Mouse (Mus musculus) heart, embryonic 14.5 days (tissue): ENCODE results near the gene Ippk. TPM values are rescaled to one million over a fixed set of nuclear protein-coding genes. Genes with fewer than 3 reads are reported as not detected.

Experiments
- ATAC-seq: fragments of 200-750 bp; cut with Nextera tagmentation; 2 replicates; pipeline ENCODE4 v1.8.0; 2017; ENCODE audit warnings: low read depth, moderate TSS enrichment; ENCODE audit not compliant: insufficient number of reproducible peaks, insufficient read depth, low FRiP score
- H3K27ac ChIP-seq, 2 experiments: fragments of 200-500 bp in 1 of 2; fragments of 300-500 bp in 1 of 2; sonication (generic) in 1 of 2; replicated peaks in 1 of 2; 2 replicates each; pipeline ENCODE4 v1.5.1; 2012 to 2014; ENCODE audit warnings: low read depth in 2 of 2, low read length in 2 of 2, control low read depth in 1 of 2, mild to moderate bottlenecking in 1 of 2, mixed read lengths in 1 of 2; ENCODE audit not compliant: control insufficient read depth in 1 of 2, insufficient read depth in 1 of 2
- H3K27me3 ChIP-seq: fragments of 300-500 bp; sonication (generic); 2 replicates; pipeline ENCODE4 v1.6.1; 2014; ENCODE audit warnings: mild to moderate bottlenecking, low read length, control low read depth; ENCODE audit not compliant: control insufficient read depth, insufficient read depth
- H3K36me3 ChIP-seq: fragments of 300-500 bp; sonication (generic); 2 replicates; pipeline ENCODE4 v1.6.1; 2014; ENCODE audit warnings: mild to moderate bottlenecking, control low read depth, low read length, mixed read lengths; ENCODE audit not compliant: control insufficient read depth, insufficient read depth
- H3K4me1 ChIP-seq, 2 experiments: fragments of 200-500 bp in 1 of 2; fragments of 300-500 bp in 1 of 2; sonication (generic) in 1 of 2; 2 replicates each; pipeline ENCODE4 v1.6.1; 2012 to 2014; ENCODE audit warnings: low read length in 2 of 2, control low read depth in 1 of 2, mixed read lengths in 1 of 2; ENCODE audit not compliant: control insufficient read depth in 2 of 2, insufficient read depth in 2 of 2
- H3K4me2 ChIP-seq: fragments of 300-500 bp; sonication (generic); 2 replicates; pipeline ENCODE4 v1.6.1; 2014; ENCODE audit warnings: mild to moderate bottlenecking, low read length
- H3K4me3 ChIP-seq, 2 experiments: fragments of 200-500 bp in 1 of 2; fragments of 300-500 bp in 1 of 2; sonication (generic) in 1 of 2; 2 replicates each; pipeline ENCODE4 v1.5.1; 2012 to 2014; ENCODE audit warnings: low read length in 2 of 2, mild to moderate bottlenecking in 2 of 2, control low read depth in 1 of 2, low read depth in 1 of 2, moderate library complexity in 1 of 2; ENCODE audit not compliant: control insufficient read depth in 1 of 2, insufficient read depth in 1 of 2
- H3K9ac ChIP-seq: fragments of 300-500 bp; sonication (generic); 2 replicates; pipeline ENCODE4 v1.6.1; 2014; ENCODE audit warnings: mild to moderate bottlenecking, low read length
- H3K9me3 ChIP-seq: fragments of 300-500 bp; sonication (generic); 2 replicates; pipeline ENCODE4 v1.6.1; 2016; ENCODE audit warnings: low read length, control low read depth; ENCODE audit not compliant: control insufficient read depth
- WGBS: fragments of 180-500 bp; shearing (Covaris S2); extraction: QIAGEN DNeasy Blood & Tissue Kit; methylation state at CpG from one replicate; pipeline ENCODE4 v1.1.7; 2014; 5-methylcytosine and 5-hydroxymethylcytosine counted together
- polyA plus RNA-seq: library from polyadenylated mRNA; unstranded; fragments of >200 nt; fragmentation: Nextera tagmentation; extraction: Ambion mirVana; gene quantifications from 2 replicates; pipeline ENCODE4 v1.2.1, GENCODE M21; 2014

The Ippk gene
- polyA plus RNA-seq, 1 experiment from 2014 or later: 10.8 TPM

GRCm38 (mm10) chr13:49398191-49398590 is 22.9 kb upstream of the Ippk start:
- no peak overlapping the region for H3K9ac ChIP-seq
- no peaks in the 10 kb centered on the region for H3K27me3 ChIP-seq
- ATAC-seq: no peak
- H3K4me1 ChIP-seq: peaks cover 0 to 4% of the 10 kb centered on the region in 2 experiments; a peak in 1 of 4 replicates
- no peak overlapping the region for H3K4me3 ChIP-seq
- WGBS: 73% methylated on average over 8 of the region's 8 CpGs
- H3K27ac ChIP-seq: no peak overlapping the region
- no peak overlapping the region for H3K4me2 ChIP-seq
- H3K36me3 ChIP-seq: no peaks in the 10 kb centered on the region
- no peaks in the 10 kb centered on the region for H3K9me3 ChIP-seq

GRCm38 (mm10) chr13:49400139-49400538 is 20.9 kb upstream of the Ippk start:
- Histone ChIP-seq H3K4me2 (no peak overlapping the region), H3K27ac (no peak overlapping the region; a peak in 1 of 4 replicates), H3K36me3 (no peaks in the 10 kb centered on the region), H3K27me3 (no peaks in the 10 kb centered on the region), H3K4me1 (peaks cover 0 to 4% of the 10 kb centered on the region in 2 experiments; a peak in 1 of 4 replicates), H3K9me3 (no peaks in the 10 kb centered on the region), H3K4me3 (no peak overlapping the region), H3K9ac (no peak overlapping the region)
- ATAC-seq: no peak; the same call in 1 of the 2 replicates
- WGBS: 29% methylated on average over 6 of the region's 6 CpGs

DNA sequence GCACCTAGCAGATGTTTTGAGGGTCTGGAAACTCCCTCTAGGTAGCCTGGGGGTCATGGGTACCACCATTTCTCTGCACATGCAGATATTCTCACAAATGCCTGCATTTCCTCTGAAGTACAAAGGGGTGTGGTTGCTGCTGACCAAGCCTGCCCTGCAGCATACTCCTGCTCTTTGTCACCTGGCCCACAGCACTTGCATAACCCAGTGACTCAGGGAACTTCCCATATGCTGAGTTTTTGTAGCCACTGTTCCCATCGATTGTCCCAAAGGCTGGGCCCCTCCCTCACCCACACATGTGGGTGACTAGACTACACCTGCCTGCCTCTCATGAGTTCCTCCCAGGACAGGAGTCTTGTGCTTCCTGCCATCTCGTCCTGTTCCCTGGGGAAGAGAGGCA is 18.4 kb upstream of the Ippk start:
- Histone ChIP-seq H3K27me3 (no peaks in the 10 kb centered on the region), H3K36me3 (no peaks in the 10 kb centered on the region), H3K4me2 (no peak overlapping the region), H3K27ac (no peak overlapping the region), H3K9me3 (no peaks in the 10 kb centered on the region), H3K4me1 (no peaks in the 10 kb centered on the region), H3K9ac (no peak overlapping the region), H3K4me3 (no peak overlapping the region)
- ATAC-seq: no peak
- WGBS: 82% methylated on average over 2 of the region's 2 CpGs

- no peaks in the 10 kb centered on the region for H3K9me3 ChIP-seq
- H3K4me3 ChIP-seq: no peak overlapping the region
- H3K27me3 ChIP-seq: no peaks in the 10 kb centered on the region
- H3K4me2 ChIP-seq: no peak overlapping the region
- no peak for ATAC-seq
- H3K36me3 ChIP-seq: no peaks in the 10 kb centered on the region
- H3K4me1 ChIP-seq: no peaks in the 10 kb centered on the region
- no peak overlapping the region for H3K27ac ChIP-seq
- no peak overlapping the region for H3K9ac ChIP-seq
Observed at GRCm38 (mm10) chr13:49407795-49408194, 13.3 kb upstream of the Ippk start.

GRCm38 (mm10) chr13:49421606-49421917 is 513 bp downstream of the Ippk start:
- peak overlapping the region; percentile 87 for H3K9ac ChIP-seq
- H3K4me2 ChIP-seq: peak overlapping the region; percentile 92
- H3K4me3 ChIP-seq: peak overlapping the region; percentile 89 to 97
- peaks cover 15 to 16% of the 10 kb centered on the region in 2 experiments; a peak in 3 of 4 replicates for H3K4me1 ChIP-seq
- no peaks in the 10 kb centered on the region for H3K9me3 ChIP-seq
- WGBS: under 1% methylated on average over 15 of the region's 15 CpGs
- H3K27me3 ChIP-seq: no peaks in the 10 kb centered on the region
- ATAC-seq: no peak
- no peaks in the 10 kb centered on the region for H3K36me3 ChIP-seq
- peak overlapping the region; percentile 40 to 71; a peak in 3 of 4 replicates for H3K27ac ChIP-seq

DNA sequence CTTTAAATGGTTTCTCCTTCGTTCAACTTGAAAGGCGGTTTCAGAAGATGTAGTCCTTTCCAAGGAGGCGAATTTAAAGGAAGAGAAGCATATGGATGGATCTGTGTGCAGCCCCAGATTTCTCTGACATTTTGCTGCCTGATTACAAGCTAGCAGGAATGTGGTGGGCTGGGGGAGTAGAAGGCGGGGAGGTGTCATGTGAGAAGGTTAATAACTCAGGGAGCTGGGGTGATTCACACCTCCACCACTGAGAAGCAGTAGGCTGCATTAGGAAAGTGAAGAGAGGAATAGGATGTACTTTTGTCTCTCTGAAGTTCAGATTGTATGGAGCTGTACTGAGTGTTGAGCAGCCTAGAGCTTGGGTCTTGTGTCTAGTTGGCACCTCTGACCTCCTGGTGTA is 910 bp downstream of the Ippk start:
- Histone ChIP-seq H3K9ac (peak overlapping the region; percentile 87), H3K4me3 (peak overlapping the region; percentile 89 to 97), H3K9me3 (no peaks in the 10 kb centered on the region), H3K36me3 (no peaks in the 10 kb centered on the region), H3K4me2 (peak overlapping the region; percentile 92), H3K4me1 (peaks cover 17% of the 10 kb centered on the region in 2 experiments; a peak in 3 of 4 replicates), H3K27ac (no peak overlapping the region), H3K27me3 (no peaks in the 10 kb centered on the region)
- 22% methylated on average over 4 of the region's 4 CpGs for WGBS
- ATAC-seq: no peak

DNA sequence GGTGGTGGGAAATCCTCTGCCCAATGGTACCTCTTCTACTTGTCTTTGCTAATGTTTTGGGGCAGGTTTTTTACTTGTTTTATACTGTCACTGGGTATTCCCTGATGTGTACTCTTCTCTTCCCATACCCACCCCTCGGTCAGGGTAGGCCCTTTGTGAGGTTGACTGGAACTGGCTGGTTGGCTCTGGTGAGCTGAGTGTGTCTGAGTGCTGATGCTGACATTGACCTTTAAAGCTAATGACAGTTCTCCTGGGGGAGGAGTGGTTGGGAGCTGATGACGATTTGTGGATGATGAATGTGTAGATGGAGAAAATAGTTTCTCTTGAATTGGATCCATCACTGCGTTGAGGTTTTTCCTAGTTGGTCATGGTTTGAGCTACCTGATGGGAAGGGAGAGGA is 5.7 kb downstream of the Ippk start:
- no peak overlapping the region for H3K27ac ChIP-seq
- no peak overlapping the region for H3K9ac ChIP-seq
- no peak overlapping the region for H3K4me2 ChIP-seq
- H3K36me3 ChIP-seq: no peaks in the 10 kb centered on the region
- peaks cover 18 to 33% of the 10 kb centered on the region in 2 experiments for H3K4me1 ChIP-seq
- no peaks in the 10 kb centered on the region for H3K9me3 ChIP-seq
- ATAC-seq: no peak
- 76% methylated on average over 3 of the region's 3 CpGs for WGBS
- H3K27me3 ChIP-seq: no peaks in the 10 kb centered on the region
- no peak overlapping the region for H3K4me3 ChIP-seq

- Histone ChIP-seq H3K36me3 (peaks cover 9% of the 10 kb centered on the region), H3K27ac (no peak overlapping the region), H3K4me2 (no peak overlapping the region), H3K9ac (no peak overlapping the region), H3K9me3 (no peaks in the 10 kb centered on the region), H3K4me3 (no peak overlapping the region), H3K27me3 (no peaks in the 10 kb centered on the region), H3K4me1 (peaks cover 5 to 19% of the 10 kb centered on the region in 2 experiments)
- ATAC-seq: no peak
- WGBS: 84% methylated on average over 1 of the region's 1 CpGs
Observed at GRCm38 (mm10) chr13:49428042-49428675, 7.1 kb downstream of the Ippk start.
